ENCODE assay signal across 8 mouse cellular contexts in the genomic region with DNA sequence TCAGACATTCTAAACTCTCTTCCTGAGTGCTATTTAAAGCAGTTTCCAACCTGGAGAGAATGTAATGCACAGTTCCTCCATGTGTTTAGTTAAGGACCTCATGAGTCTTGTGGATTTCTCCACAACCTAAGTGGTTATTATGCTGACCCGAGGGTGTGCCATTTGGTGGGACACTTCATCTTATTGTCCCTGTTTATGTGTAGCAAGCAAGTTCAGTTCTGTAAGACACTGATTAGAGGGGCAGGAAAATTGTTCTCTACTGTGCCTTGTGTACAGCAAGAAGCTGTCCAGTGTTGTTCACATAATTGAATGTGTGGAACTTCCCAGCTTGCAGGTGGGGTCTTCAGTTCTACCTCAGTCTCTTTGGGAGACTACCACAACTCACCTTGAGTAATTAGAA. TPM values are rescaled to one million over a fixed set of nuclear protein-coding genes. Genes with fewer than 3 reads are reported as not detected.
A peak's percentile ranks its signal among the peaks of the same experiment; 100 is the strongest.
DNase-seq lines count a peak whose midpoint lies in the region; ATAC-seq and TF ChIP-seq lines count a peak whose summit lies in the region.
"Had no signal": no experiment of that assay in that cellular context is flagged by ENCODE, and none has a peak within 500 bp of the region (broad histone marks: within the 10 kb centered on the region; RNA-seq: fewer than 3 reads in every experiment).

No protein-coding gene starts in this region.

- no peaks in the 10 kb centered on the region for H3K79me2 ChIP-seq in liver, adult 2 months (ENCODE audit: control insufficient read depth, insufficient read depth, low read length)

- no peak for TF ChIP-seq CTCF in liver, adult 2 months (IDR thresholded peaks at IDR 0.05; ENCODE audit: low read depth, low read length)
- no peak for TF ChIP-seq CTCF in liver, postnatal 0 days (IDR thresholded peaks at IDR 0.05; ENCODE audit: low read depth)

- no peak for DNase-seq in liver, adult 2 months (ENCODE audit: extremely low read depth, low read depth, low spot score)
- DNase-seq in liver, result no peak
- no peak for DNase-seq in embryonic facial prominence, embryonic 11.5 days (ENCODE audit: low spot score)
- no peak for DNase-seq in liver, postnatal 0 days
- DNase-seq in ovary, postnatal 36 days (ENCODE audit: low spot score), result no peak
- no peak for DNase-seq in thymus, postnatal 4 days

- no peaks in the 10 kb centered on the region for H3K27me3 ChIP-seq in liver, adult 2 months (ENCODE audit: control insufficient read depth, insufficient read depth, low read length)
- no peaks in the 10 kb centered on the region for H3K27me3 ChIP-seq in embryonic facial prominence, embryonic 11.5 days (ENCODE audit: control insufficient read depth, insufficient read depth, low read length)
- H3K27me3 ChIP-seq in hindbrain, embryonic 12.5 days, result no peaks in the 10 kb centered on the region
- H3K27me3 ChIP-seq in liver, postnatal 0 days (ENCODE audit: insufficient read depth, low read length), result no peaks in the 10 kb centered on the region
- H3K27me3 ChIP-seq: midbrain, embryonic 12.5 days had no signal

- ATAC-seq in embryonic facial prominence, embryonic 11.5 days (replicated peaks; ENCODE audit: insufficient number of reproducible peaks, low FRiP score, low TSS enrichment, low read depth), result no peak
- ATAC-seq in hindbrain, embryonic 12.5 days (ENCODE audit: low FRiP score), result no peak
- ATAC-seq in liver, postnatal 0 days, result no peak

- no peak overlapping the region for H3K4me3 ChIP-seq in liver, adult 2 months (ENCODE audit: insufficient read depth, low read depth, low read length)
- no peak overlapping the region for H3K4me3 ChIP-seq in embryonic facial prominence, embryonic 11.5 days (ENCODE audit: low read depth, low read length)
- no peak overlapping the region for H3K4me3 ChIP-seq in hindbrain, embryonic 12.5 days
- H3K4me3 ChIP-seq in liver, postnatal 0 days (ENCODE audit: low read depth, low read length), result no peak overlapping the region
- H3K4me3 ChIP-seq: midbrain, embryonic 12.5 days had no signal

- no peak for TF ChIP-seq EP300 in liver, postnatal 0 days (IDR thresholded peaks at IDR 0.05; ENCODE audit: low read depth)

- TF ChIP-seq POLR2A in liver, adult 2 months (IDR thresholded peaks at IDR 0.05; ENCODE audit: extremely low read depth, insufficient read depth, low read length), result no peak

- no peak overlapping the region for H3K9ac ChIP-seq in liver, adult 2 months (ENCODE audit: low read depth, low read length)
- H3K9ac ChIP-seq in embryonic facial prominence, embryonic 11.5 days (replicated peaks; ENCODE audit: low read length), result peak overlapping the region; percentile 35; the same call in 1 of the 2 replicates
- no peak overlapping the region for H3K9ac ChIP-seq in hindbrain, embryonic 12.5 days
- no peak overlapping the region for H3K9ac ChIP-seq in liver, postnatal 0 days (replicated peaks)
- H3K9ac ChIP-seq: midbrain, embryonic 12.5 days had no signal

- no peaks in the 10 kb centered on the region for H3K9me3 ChIP-seq in embryonic facial prominence, embryonic 11.5 days (replicated peaks; ENCODE audit: control insufficient read depth, low read length)
- no peaks in the 10 kb centered on the region for H3K9me3 ChIP-seq in hindbrain, embryonic 12.5 days (replicated peaks)
- H3K9me3 ChIP-seq in liver, postnatal 0 days (ENCODE audit: low read length), result no peaks in the 10 kb centered on the region
- H3K9me3 ChIP-seq: midbrain, embryonic 12.5 days had no signal

- no peaks in the 10 kb centered on the region for H3K4me1 ChIP-seq in liver, adult 2 months (ENCODE audit: control insufficient read depth, insufficient read depth, low read length)
- H3K4me1 ChIP-seq in embryonic facial prominence, embryonic 11.5 days (ENCODE audit: control insufficient read depth, insufficient read depth, low read length), result peaks cover 3% of the 10 kb centered on the region
- peaks cover 14% of the 10 kb centered on the region for H3K4me1 ChIP-seq in hindbrain, embryonic 12.5 days
- H3K4me1 ChIP-seq in liver, postnatal 0 days (ENCODE audit: insufficient read depth), result no peaks in the 10 kb centered on the region

- peak overlapping the region; percentile 48 for H3K27ac ChIP-seq in liver, adult 2 months (replicated peaks; ENCODE audit: insufficient read depth, low read depth, low read length)
- H3K27ac ChIP-seq in embryonic facial prominence, embryonic 11.5 days (replicated peaks; ENCODE audit: low read depth, low read length), result peak overlapping the region; percentile 90
- H3K27ac ChIP-seq in hindbrain, embryonic 12.5 days, result peak overlapping the region; percentile 71
- peak overlapping the region; percentile 44 for H3K27ac ChIP-seq in liver, postnatal 0 days (ENCODE audit: low read depth)
- H3K27ac ChIP-seq: midbrain, embryonic 12.5 days had no signal

- WGBS in liver, adult 2 months, result 70% methylated on average over 1 of the region's 1 CpGs
- 46% methylated on average over 1 of the region's 1 CpGs for WGBS in embryonic facial prominence, embryonic 11.5 days
- WGBS in hindbrain, embryonic 12.5 days, result 79% methylated on average over 1 of the region's 1 CpGs
- WGBS in liver, postnatal 0 days (ENCODE audit: insufficient replicate concordance), result 29% methylated on average over 1 of the region's 1 CpGs

- H3K4me2 ChIP-seq in embryonic facial prominence, embryonic 11.5 days (ENCODE audit: low read depth, low read length), result no peak overlapping the region; the same call in 1 of the 2 replicates
- H3K4me2 ChIP-seq in hindbrain, embryonic 12.5 days (replicated peaks), result peak overlapping the region; percentile 27; the same call in 1 of the 2 replicates
- H3K4me2 ChIP-seq in liver, postnatal 0 days (ENCODE audit: low read depth, low read length), result no peak overlapping the region
- H3K4me2 ChIP-seq: midbrain, embryonic 12.5 days had no signal

- H3K36me3 ChIP-seq in liver, adult 2 months (ENCODE audit: control insufficient read depth, insufficient read depth, low read length), result no peaks in the 10 kb centered on the region
- H3K36me3 ChIP-seq in embryonic facial prominence, embryonic 11.5 days (replicated peaks; ENCODE audit: control insufficient read depth, insufficient read depth, low read depth, low read length), result no peaks in the 10 kb centered on the region
- no peaks in the 10 kb centered on the region for H3K36me3 ChIP-seq in hindbrain, embryonic 12.5 days
- H3K36me3 ChIP-seq in liver, postnatal 0 days (replicated peaks; ENCODE audit: insufficient read depth, low read length), result no peaks in the 10 kb centered on the region
- H3K36me3 ChIP-seq: midbrain, embryonic 12.5 days had no signal

RNA-seq across cellular contexts. Expression of a gene that starts 15.6 kb away (rescaled TPM):
- total RNA-seq in liver, adult 2 months (2014; rRNA removed), result 4.6 and 7.0 TPM in 2 replicates
- polyA plus RNA-seq in liver, adult 2 months (2012; rRNA removed), result 4.8 and 8.1 TPM in 2 replicates
- 225 and 245 TPM in 2 replicates for polyA plus RNA-seq in embryonic facial prominence, embryonic 11.5 days (2014; fragmentation: Nextera tagmentation; extraction: Ambion mirVana)
- 384 and 480 TPM in 2 replicates for polyA plus RNA-seq in hindbrain, embryonic 12.5 days (2016; fragmentation: Nextera tagmentation; extraction: Ambion mirVana)
- polyA plus RNA-seq in liver, postnatal 0 days (2015; fragmentation: Nextera tagmentation; extraction: Ambion mirVana), result 21.9 and 24.8 TPM in 2 replicates
